Mouse (Mus musculus) lung, postnatal 0 days (tissue): ENCODE results near the gene Hist2h2aa2. TPM values are rescaled to one million over a fixed set of nuclear protein-coding genes. Genes with fewer than 3 reads are reported as not detected.
"Not testable (repeated sequence)": the region's sequence is repeated elsewhere in the genome, so short reads cannot be mapped to it uniquely, and the experiment has no call there.

Experiments
- ATAC-seq: fragments of 200-750 bp; cut with Nextera tagmentation; 2 replicates; pipeline ENCODE4 v1.8.0; 2017; ENCODE audit warnings: moderate library complexity
- DNase-seq: peaks from one replicate; pipeline ENCODE4 v3.0.0-alpha.2; 2016; ENCODE audit warnings: low spot score
- H3K27ac ChIP-seq: fragments of 300-500 bp; sonication (generic); 2 replicates; pipeline ENCODE4 v1.5.1; 2014; ENCODE audit warnings: antibody characterized with exemption, mild to moderate bottlenecking, low read length, mixed read lengths
- H3K27me3 ChIP-seq: fragments of 300-500 bp; sonication (generic); replicated peaks from 2 replicates; pipeline ENCODE4 v1.6.1; 2014; ENCODE audit warnings: low read length, mixed read lengths; ENCODE audit not compliant: insufficient read depth
- H3K36me3 ChIP-seq: fragments of 300-500 bp; sonication (generic); 2 replicates; pipeline ENCODE4 v1.6.1; 2014; ENCODE audit warnings: low read length, mixed read lengths; ENCODE audit not compliant: insufficient read depth
- H3K4me1 ChIP-seq: fragments of 300-500 bp; sonication (generic); 2 replicates; pipeline ENCODE4 v1.6.1; 2014; ENCODE audit warnings: antibody characterized with exemption, low read depth, low read length, mixed read lengths; ENCODE audit not compliant: insufficient read depth
- H3K4me2 ChIP-seq: fragments of 300-500 bp; sonication (generic); replicated peaks from 2 replicates; pipeline ENCODE4 v1.6.1; 2014; ENCODE audit warnings: low read depth, mild to moderate bottlenecking, low read length, moderate library complexity, mixed read lengths
- H3K4me3 ChIP-seq: fragments of 300-500 bp; sonication (generic); 2 replicates; pipeline ENCODE4 v1.5.1; 2014; ENCODE audit warnings: low read depth, low read length
- H3K9ac ChIP-seq: fragments of 300-500 bp; sonication (generic); replicated peaks from 2 replicates; pipeline ENCODE4 v1.6.1; 2014; ENCODE audit warnings: low read depth, mild to moderate bottlenecking
- H3K9me3 ChIP-seq: fragments of 300-500 bp; sonication (generic); 2 replicates; pipeline ENCODE4 v1.6.1; 2016; ENCODE audit warnings: low read length, mixed read lengths
- CTCF ChIP-seq: IDR thresholded peaks from 2 replicates; pipeline ENCODE4 v1.5.1; 2016; ENCODE audit warnings: antibody characterized with exemption, mild to moderate bottlenecking
- EP300 ChIP-seq: IDR thresholded peaks from 2 replicates; pipeline ENCODE4 v1.6.1; 2016; ENCODE audit warnings: antibody characterized with exemption, mild to moderate bottlenecking, control low read depth
- WGBS: fragments of 180-500 bp; shearing (Covaris S2); extraction: QIAGEN DNeasy Blood & Tissue Kit; methylation state at CpG from one replicate; pipeline ENCODE4 v1.1.7; 2014; 5-methylcytosine and 5-hydroxymethylcytosine counted together
- polyA plus RNA-seq: library from polyadenylated mRNA; unstranded; fragments of >200 nt; fragmentation: Nextera tagmentation; extraction: Ambion mirVana; gene quantifications from 2 replicates; pipeline ENCODE4 v1.2.1, GENCODE M21; 2015

Hist2h2aa2 gene
- polyA plus RNA-seq, 1 experiment from 2014 or later = 196 TPM

DNA sequence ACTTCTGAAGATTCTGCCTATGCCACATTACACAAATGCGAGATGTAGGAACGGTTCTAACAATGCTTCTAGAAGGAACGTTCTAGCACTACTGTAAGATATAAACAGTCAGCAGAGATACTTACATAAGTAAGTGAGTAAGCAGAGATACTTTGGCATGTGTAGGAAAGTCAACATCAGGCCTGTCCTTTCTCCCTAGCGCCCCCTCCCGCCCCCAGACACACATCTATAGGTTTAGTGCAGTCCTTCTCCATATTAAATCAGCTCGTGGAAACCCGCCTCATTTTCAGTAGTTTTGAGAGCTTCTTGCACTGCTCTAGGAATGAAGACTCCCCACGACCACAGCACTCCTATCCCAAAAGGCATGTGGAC lies 37.3 kb upstream of the Hist2h2aa2 start:
- Histone ChIP-seq H3K36me3 (no peaks in the 10 kb centered on the region), H3K9me3 (no peaks in the 10 kb centered on the region), H3K27ac (peak overlapping the region; percentile 43), H3K4me3 (peak overlapping the region; percentile 45), H3K9ac (no peak overlapping the region), H3K27me3 (no peaks in the 10 kb centered on the region), H3K4me1 (peaks cover 3% of the 10 kb centered on the region; the same call in 1 of the 2 replicates), H3K4me2 (peak overlapping the region; percentile 73)
- peak; percentile 64 for DNase-seq
- 13% methylated on average over 7 of the region's 8 CpGs for WGBS
- peak; percentile 52 for ATAC-seq
- no peak for TF ChIP-seq EP300
- TF ChIP-seq CTCF = peak; percentile 40

DNA sequence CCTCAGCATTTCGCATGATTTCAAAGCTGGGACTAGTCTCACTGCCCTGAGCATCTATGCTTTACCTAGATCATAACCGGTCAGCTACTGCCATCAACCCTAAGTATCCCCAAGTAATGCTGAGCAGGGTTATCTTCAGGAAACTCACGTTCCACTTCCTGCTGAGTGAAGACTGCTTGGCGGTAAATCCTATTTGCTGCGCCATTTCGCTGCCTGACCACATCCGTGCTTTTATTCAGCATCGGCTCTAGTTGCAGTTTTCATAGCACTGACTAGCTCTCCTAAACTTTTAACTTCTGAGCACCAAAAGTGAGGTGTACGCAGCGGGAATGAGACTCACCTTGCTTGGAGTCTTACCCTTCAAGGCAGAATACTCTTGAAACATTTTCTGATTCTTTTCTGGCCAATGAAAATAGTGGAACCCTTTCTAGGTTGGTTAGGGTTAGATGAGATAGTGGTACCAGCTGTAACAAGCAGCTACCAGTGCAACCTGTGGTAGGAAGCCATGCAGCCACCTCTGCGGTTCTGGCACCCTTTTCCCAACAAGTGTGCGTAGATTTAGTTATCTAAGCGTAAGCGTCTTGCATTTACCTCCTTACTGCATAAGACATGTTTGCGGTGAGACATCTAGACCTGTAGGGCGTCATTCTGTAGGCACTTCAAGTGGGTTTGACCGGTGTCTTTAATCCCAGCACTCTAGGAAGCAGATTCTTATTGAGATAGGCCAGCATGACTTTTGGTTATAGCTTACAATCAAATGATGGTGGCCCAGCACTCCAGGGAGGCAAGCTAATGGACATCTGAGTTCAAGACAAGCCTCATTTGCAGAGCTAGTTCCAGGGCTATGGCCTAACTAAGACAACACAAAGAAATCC lies 33.8 kb upstream of the Hist2h2aa2 start:
- Histone ChIP-seq H3K27me3 (no peaks in the 10 kb centered on the region), H3K9ac (no peak overlapping the region), H3K4me3 (no peak overlapping the region), H3K4me2 (no peak overlapping the region), H3K4me1 (peaks cover 3% of the 10 kb centered on the region; the same call in 1 of the 2 replicates), H3K36me3 (no peaks in the 10 kb centered on the region), H3K9me3 (no peaks in the 10 kb centered on the region), H3K27ac (no peak overlapping the region)
- TF ChIP-seq EP300 = no peak
- WGBS = 86% methylated on average over 17 of the region's 17 CpGs
- DNase-seq (no peak), ATAC-seq (no peak)

DNA sequence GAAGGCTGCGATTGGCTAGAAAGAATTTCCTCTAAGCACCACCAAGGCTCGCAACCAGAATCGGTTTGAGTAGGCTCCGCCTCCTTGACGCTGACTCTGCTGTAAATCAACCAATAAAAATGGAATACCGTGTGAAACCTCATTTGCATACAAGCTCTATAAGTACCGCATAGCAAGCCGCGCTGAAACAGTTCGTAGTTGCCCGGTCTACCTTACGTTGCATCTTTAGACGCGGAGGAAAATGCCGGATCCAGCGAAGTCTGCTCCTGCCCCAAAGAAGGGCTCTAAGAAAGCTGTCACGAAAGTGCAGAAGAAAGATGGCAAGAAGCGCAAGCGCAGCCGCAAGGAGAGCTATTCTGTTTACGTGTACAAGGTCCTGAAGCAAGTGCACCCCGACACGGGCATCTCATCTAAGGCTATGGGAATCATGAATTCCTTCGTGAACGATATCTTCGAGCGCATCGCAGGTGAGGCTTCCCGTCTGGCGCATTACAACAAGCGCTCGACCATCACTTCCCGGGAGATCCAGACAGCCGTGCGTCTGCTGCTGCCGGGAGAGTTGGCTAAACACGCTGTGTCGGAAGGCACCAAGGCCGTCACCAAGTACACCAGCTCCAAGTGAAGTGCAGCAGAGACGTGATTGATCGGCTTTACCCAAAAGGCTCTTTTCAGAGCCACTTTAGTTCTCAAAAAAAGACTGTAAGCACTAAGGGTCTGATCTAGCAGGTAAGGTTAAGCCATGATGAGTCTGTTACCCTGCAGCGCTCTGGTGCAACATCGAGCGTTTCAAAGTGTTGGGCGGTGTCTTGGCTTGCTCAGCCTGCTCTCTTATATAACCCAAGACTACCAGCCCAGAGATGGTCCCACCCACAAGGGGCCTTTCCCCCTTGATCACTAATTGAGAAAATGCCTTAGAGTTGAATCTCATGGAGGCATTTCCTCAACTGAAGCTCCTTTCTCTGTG lies 29.7 kb upstream of the Hist2h2aa2 start, which contains the start of gene Hist2h2bb:
Gene Hist2h2bb, plus strand, starts transcription at position 242 of the 964 bp plus-strand sequence.
- DNase-seq (peak; percentile 99), ATAC-seq (peak; percentile 96)
- peak within 1 kb of the TSS; percentile 42 for H3K9ac ChIP-seq
- H3K9me3 ChIP-seq = no peaks in the 10 kb centered on the region
- peak within 1 kb of the TSS; percentile 92 for H3K27ac ChIP-seq
- TF ChIP-seq CTCF (no peak), EP300 (no peak)
- peak within 1 kb of the TSS; percentile 87 for H3K4me2 ChIP-seq
- under 1% methylated on average over 45 of the region's 45 CpGs for WGBS
- H3K4me3 ChIP-seq = peak within 1 kb of the TSS; percentile 49
- H3K27me3 ChIP-seq = no peaks in the 10 kb centered on the region
- no peaks in the 10 kb centered on the region for H3K36me3 ChIP-seq
- no peaks in the 10 kb centered on the region for H3K4me1 ChIP-seq

DNA sequence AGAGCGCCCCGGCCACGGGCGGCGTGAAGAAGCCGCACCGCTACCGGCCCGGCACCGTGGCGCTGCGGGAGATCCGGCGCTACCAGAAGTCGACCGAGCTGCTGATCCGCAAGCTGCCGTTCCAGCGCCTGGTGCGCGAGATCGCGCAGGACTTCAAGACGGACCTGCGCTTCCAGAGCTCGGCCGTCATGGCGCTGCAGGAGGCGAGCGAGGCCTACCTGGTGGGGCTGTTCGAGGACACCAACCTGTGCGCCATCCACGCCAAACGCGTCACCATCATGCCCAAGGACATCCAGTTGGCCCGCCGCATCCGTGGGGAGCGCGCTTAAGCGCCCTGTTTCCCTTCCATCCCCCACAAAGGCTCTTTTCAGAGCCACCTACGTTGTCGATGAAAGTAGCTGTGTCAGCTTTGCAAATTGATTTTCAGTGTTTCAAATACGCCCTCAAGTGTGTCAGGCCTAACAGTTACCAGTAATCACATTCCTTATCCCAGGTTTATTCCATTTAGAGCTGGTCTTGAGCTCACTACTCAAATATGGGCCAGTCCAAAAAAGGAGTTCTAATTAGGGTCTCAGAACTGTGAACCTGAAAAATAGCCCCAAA lies 28.8 kb upstream of the Hist2h2aa2 start:
- not testable (repeated sequence) for H3K9me3 ChIP-seq, DNase-seq, H3K27me3 ChIP-seq, H3K36me3 ChIP-seq, H3K4me1 ChIP-seq
- under 1% methylated on average over 9 of the region's 44 CpGs for WGBS
- Histone ChIP-seq H3K4me2 (peak overlapping the region; percentile 87), H3K4me3 (peak overlapping the region; percentile 49), H3K9ac (peak overlapping the region; percentile 41; the same call in 1 of the 2 replicates), H3K27ac (peak overlapping the region; percentile 92)
- ATAC-seq = peak; percentile 30

DNA sequence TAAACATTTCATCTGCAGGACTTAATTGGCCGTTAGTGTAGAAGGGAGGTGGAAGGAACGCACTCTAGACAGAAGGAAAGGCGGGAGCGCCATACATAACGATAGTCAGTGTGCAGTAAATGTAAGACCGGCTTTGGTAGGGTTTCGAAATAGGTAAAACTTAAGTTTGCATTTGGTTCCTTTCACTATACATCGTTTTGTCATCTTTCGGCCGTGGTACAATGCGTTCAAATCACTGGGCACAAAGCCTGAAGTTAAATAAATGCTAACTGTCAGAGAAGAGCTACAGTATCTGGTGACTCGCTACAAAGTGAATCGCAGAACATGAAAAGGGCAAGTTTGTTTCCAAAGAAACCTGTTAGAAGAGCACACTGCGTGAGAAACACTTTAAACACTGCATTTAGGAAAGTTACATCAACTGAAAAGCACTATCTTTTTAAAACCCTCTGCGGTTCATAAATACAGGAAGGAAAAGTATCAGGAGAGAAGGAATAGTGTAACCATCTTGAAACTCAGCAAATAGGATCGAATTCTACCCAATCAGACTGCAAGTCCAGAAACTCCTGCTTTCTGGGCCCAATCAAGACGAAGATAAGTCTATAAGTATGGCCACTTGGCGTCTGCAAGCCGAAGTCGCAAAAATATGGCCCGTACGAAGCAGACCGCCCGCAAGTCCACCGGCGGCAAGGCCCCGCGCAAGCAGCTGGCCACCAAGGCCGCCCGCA lies 28.1 kb upstream of the Hist2h2aa2 start, which contains the start of gene Hist2h3b:
Gene Hist2h3b, plus strand, starts transcription at position 604 of the 725 bp plus-strand sequence.
- peak within 1 kb of the TSS; percentile 49 for H3K4me3 ChIP-seq
- ATAC-seq = peak; percentile 66
- WGBS = 11% methylated on average over 30 of the region's 30 CpGs
- no peaks in the 10 kb centered on the region for H3K36me3 ChIP-seq
- peak within 1 kb of the TSS; percentile 92 for H3K27ac ChIP-seq
- no peaks in the 10 kb centered on the region for H3K27me3 ChIP-seq
- H3K9me3 ChIP-seq = no peaks in the 10 kb centered on the region
- peak; percentile 96 for DNase-seq
- no peaks in the 10 kb centered on the region for H3K4me1 ChIP-seq
- TF ChIP-seq EP300 (peak; percentile 6; the same call in 1 of the 2 replicates), CTCF (no peak)
- H3K9ac ChIP-seq = peak within 1 kb of the TSS; percentile 41; the same call in 1 of the 2 replicates
- peak within 1 kb of the TSS; percentile 87 for H3K4me2 ChIP-seq
